Mouse (Mus musculus) heart, adult 8-10 months (tissue): ENCODE data around the gene Oprm1. TPM values are rescaled to one million over a fixed set of nuclear protein-coding genes. Genes with fewer than 3 reads are reported as not detected.
"Not testable (repeated sequence)": the region's sequence is repeated elsewhere in the genome, so short reads cannot be mapped to it uniquely, and the experiment has no call there.

Experiments
- DNase-seq: peaks from one replicate; pipeline ENCODE4 v3.0.0; 2022; ENCODE audit warnings: low spot score
- total RNA-seq, 4 experiments: library from RNA; stranded (reverse); gene quantifications; 2 replicates each; pipeline ENCODE4 v1.2.4; 2022

The Oprm1 gene
- total RNA-seq, 4 experiments from 2014 or later: not detected

- DNase-seq: no peak
Measured at GRCm38 (mm10) chr10:6977843-6978242, 219.5 kb downstream of the Oprm1 start.

GRCm38 (mm10) chr10:6978733-6979132 is 220.4 kb downstream of the Oprm1 start:
- DNase-seq: no peak

- DNase-seq: no peak
Measured at GRCm38 (mm10) chr10:6979216-6979615, 220.9 kb downstream of the Oprm1 start.

- no peak for DNase-seq
Measured at GRCm38 (mm10) chr10:6979789-6980188, 221.5 kb downstream of the Oprm1 start.

DNA sequence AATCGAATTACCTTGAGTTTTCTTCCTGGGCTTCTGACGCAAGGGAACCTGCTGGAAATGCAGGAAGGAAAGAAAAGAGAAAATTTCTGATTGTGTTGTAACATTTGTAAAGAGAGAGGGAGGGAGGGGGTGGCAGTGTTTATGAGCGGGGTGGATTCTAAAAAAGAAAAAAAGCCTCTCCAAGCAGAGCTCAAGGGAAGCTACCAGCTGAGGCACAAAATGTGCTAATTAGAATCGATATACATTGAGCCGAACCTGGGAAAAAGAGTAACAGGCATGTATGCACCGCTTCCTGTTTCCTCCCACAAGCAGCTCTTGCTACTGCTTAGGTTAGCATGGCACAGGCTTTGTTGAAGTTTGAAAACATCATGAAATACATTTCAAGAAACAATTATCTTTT is 221.9 kb downstream of the Oprm1 start:
- no peak for DNase-seq

GRCm38 (mm10) chr10:6982751-6983151 is 224.4 kb downstream of the Oprm1 start:
- no peak for DNase-seq

DNA sequence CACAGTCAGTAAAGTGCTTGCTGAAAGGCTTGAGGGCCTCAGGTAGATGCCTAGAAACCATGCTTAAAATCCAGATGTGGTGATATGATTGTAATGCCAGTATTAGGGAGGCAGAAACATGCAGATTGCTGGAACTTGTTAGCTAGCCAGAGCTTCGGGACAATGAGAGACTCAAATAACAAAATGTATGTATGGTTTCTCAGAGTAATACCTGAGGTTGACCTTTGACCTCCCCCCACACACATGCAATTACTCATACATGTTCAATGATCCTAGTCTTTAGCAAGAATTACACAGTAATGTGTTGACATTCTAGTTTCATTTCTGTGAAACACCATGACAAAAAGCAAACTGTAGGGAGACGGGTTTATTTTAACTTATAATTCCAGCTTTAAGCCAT is 225.1 kb downstream of the Oprm1 start:
- DNase-seq: no peak

DNA sequence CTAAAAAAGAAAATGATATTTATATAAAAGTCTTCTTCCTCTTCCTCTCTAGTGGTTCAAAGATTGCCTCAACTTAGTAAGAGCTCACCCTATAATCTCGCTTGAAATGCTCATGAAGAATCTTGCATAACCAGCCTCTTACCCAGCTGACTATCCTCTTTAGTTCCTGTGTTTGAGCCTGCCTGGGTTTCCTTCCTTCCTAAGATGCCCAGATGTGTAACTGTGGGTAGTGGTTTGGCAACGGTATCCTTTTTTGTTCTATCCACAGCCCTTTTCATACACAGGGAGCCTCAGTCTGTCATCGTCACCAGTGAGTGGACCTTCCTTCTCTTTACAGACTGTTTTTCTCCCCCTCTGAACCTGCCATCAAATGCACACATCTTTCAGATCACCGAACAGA is 227.9 kb downstream of the Oprm1 start:
- DNase-seq: no peak

- no peak for DNase-seq
Measured at GRCm38 (mm10) chr10:6987399-6988098, 229.2 kb downstream of the Oprm1 start.

DNA sequence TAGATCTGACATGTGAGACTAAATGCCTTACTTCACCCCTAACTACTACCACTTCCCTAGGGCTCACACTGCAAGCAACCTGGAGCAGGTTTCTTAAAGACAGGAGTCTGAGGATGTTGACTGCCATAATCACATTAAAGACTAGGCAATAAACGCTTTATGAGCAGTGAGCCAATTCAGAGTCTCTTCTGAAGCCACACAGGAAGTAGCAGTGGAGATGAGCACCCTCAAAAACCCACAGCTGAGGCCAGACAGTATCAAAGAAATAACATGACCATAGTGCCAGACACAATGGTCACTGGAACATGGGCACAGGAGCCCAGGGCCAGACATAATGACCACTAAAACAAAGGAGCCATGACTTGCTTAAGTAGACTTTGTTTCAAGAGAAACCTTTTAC is 230.2 kb downstream of the Oprm1 start:
- no peak for DNase-seq

- no peak for DNase-seq
Measured at GRCm38 (mm10) chr10:6996895-6997294, 238.6 kb downstream of the Oprm1 start.

GRCm38 (mm10) chr10:6998576-6999250 is 240.4 kb downstream of the Oprm1 start:
- no peak for DNase-seq

- DNase-seq: no peak
Measured at GRCm38 (mm10) chr10:6999355-6999754, 241.0 kb downstream of the Oprm1 start.

DNA sequence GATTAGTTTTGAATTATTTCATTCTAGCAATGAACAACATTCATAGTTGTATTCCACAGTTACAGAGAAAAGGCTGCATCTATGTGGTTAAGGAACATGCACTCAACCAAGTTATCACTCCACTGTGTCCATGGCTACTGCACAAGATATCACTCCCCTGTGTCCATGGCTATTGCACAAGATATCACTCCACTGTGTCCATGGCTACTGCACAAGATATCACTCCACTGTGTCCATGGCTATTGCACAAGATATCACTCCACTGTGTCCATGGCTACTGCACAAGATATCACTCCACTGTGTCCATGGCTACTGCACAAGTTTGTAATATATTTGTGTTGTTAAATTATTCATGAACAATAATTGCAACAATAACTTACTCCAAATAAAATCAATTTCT is 245.6 kb downstream of the Oprm1 start:
- not testable (repeated sequence) for DNase-seq

GRCm38 (mm10) chr10:7004980-7005538 is 246.8 kb downstream of the Oprm1 start:
- DNase-seq: no peak

- DNase-seq: no peak
Measured at GRCm38 (mm10) chr10:7010543-7010942, 252.2 kb downstream of the Oprm1 start.

GRCm38 (mm10) chr10:7015199-7015598 is 256.9 kb downstream of the Oprm1 start:
- no peak for DNase-seq

DNA sequence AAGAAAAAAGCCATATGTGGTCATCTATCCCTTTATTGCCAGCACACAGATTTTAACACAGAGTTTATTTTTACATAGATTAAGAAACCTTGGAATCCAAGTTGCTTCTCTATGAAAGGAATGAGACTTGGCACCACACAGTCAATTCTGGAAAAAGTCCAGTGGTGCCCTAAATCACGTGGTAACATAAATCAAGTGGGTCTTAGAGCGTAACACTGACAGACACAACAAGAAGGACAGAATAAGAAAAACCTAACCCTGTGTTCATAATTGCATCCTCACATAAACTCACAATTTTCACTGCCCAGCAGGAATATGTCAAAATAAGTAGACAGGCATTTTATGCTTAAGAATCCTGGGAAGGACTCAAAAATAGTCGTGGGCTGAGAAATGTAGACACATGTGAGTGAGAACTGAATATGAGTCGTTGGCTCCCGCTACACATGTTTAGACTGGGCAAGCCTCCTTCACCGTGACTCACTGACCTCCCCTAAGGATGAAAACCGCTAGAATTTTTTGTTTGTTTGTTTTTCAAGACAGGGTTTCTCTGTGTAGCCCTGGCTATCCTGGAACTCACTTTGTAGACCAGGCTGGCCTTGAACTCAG is 261.6 kb downstream of the Oprm1 start:
- no peak for DNase-seq

GRCm38 (mm10) chr10:7020551-7020950 is 262.2 kb downstream of the Oprm1 start:
- DNase-seq: no peak

DNA sequence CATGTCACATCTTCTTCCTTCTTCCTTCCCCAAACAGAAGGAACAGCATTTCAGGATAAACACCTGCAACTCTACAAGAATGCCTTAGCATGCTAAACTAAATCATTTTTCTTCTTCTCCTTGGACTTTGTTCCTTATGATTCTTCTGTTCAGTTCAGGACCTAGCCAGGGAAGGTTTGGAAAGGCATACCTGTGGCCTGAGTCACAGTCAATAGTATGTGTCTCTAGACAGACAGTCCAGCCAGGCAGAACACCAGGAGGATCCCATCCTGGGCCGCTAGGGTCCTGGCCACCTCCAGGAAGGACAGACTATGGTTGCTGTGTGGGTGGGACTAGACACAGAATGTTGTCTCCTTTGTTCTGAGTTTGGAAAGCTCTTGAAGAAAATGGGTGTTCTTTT is 266.7 kb downstream of the Oprm1 start:
- DNase-seq: no peak

GRCm38 (mm10) chr10:7033459-7033858 is 275.2 kb downstream of the Oprm1 start:
- DNase-seq: no peak

DNA sequence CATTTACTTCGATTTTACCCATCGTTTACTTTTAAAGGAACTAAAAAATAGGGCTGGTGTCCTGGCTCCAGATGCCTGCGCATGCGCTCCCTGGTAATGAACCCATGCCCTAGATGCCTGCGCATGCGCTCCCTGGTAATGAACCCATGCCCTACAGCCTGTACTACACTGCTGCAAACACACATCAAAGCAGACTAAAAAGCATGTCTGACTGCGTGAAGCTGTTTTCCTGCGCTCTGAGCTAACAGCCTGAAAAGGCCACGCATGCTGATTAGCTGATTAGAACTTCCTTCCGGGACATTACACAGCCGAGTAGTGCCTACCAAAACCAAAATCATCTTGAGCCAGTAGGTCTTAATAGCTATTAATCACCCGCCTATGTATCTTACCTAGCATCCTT is 277.2 kb downstream of the Oprm1 start:
- DNase-seq: no peak

GRCm38 (mm10) chr10:7037194-7037593 is 278.9 kb downstream of the Oprm1 start:
- no peak for DNase-seq
